Mouse (Mus musculus): ENCODE results near the gene Pum1. TPM values are rescaled to one million over a fixed set of nuclear protein-coding genes. Genes with fewer than 3 reads are reported as not detected.

Pum1 gene
- total RNA-seq, 2 experiments from 2014 or later, result 106 to 110 TPM

DNA sequence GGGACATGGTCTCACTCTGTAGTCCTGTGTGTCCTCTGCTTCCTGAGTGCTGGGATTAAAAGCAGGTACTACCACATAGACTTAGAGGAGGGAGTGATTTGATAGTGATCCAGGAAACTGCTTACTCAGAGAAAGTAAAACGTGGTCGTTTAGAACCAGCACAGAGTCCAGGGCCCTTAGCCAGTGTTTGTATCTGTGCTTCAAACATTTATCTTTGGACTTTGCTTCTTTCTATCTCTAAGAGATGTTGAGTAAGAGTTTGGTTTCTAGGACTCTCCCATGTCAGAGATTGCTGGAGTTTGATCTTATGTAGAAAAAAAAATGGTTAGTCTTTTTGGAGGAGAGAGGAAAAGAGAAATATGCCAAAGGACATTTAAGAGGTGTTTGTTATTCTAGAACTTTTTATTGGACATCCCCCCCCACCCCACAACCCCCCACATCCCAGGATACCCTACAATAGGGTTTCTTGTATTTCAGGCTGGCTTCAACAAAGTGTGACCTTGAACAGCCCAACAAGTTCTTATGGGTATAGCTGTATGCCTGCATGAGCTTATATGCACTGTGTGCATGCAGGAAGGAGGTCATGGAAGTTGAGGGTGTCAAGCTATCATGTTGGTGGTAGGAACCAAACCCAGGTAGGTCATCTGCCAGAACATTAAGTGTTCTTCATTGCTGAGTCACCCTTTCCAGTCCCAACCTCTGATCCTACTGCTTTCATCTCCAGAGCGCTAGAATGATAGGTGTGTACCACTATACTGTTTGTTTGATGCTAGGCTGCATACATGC, 43.3 kb downstream of the Pum1 start:
- Histone ChIP-seq H3K27ac (no peak overlapping the region), H3K4me3 (no peak overlapping the region)
- intact Hi-C loops (cut with DNase I), result no loop called here
- no peak for TF ChIP-seq CTCF (IDR thresholded peaks at IDR 0.05)
- no peak for DNase-seq (ENCODE audit: extremely low spot score in 1 of 2, low spot score in 2 of 2)

DNA sequence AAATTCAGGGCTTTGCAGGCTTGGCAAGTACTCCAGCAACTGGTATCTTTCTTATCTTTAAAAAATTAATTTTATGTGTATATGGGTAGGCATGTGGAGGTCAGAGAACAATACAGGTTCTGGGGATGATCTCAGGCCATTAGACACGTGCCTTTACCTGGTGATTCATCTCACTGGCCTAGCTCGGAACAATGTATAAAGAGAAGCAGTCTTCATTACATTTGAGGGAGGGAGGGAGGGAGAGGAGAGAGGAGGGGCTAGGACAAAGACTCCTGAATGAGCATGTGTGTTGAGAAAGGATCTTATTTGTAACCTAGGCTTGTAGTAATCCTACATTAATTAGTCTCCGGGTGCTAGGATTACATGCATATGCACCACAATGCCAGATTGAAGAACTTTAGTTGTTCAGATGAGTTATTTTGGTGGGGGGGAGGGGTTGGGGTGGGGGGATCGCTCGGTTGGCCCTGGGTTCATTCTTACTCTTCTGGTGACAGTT, 48.3 kb downstream of the Pum1 start:
- no peak overlapping the region for H3K27ac ChIP-seq
- no peak overlapping the region for H3K4me3 ChIP-seq
- intact Hi-C loops (cut with DNase I), result no loop called here
- no peak for DNase-seq (ENCODE audit: extremely low spot score in 1 of 2, low spot score in 2 of 2)
- TF ChIP-seq CTCF (IDR thresholded peaks at IDR 0.05), result no peak

DNA sequence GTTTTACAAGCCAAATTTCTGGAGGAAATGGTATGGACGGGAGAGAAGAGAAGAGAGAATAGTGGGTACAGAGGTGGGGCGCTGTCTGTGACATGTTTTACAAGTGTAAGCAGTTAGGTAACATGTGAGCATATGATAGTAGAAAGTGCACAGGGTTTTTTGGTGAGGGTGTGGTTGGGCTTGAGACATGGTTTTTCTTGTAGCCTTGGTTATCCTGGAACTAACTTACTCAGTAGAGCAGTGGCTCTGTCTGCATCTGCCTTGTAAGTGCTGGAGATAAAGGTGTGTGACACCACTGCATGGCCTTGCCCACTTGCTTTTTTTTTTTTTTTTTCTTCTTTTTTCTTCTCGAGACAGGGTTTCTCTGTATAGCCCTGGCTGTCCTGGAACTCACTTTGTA, 49.2 kb downstream of the Pum1 start:
- no peak overlapping the region for H3K4me3 ChIP-seq
- no peak overlapping the region for H3K27ac ChIP-seq
- DNase-seq (ENCODE audit: extremely low spot score in 1 of 2, low spot score in 2 of 2), result no peak
- no peak for TF ChIP-seq CTCF (IDR thresholded peaks at IDR 0.05)
- intact Hi-C loops (cut with DNase I), result no loop called here

DNA sequence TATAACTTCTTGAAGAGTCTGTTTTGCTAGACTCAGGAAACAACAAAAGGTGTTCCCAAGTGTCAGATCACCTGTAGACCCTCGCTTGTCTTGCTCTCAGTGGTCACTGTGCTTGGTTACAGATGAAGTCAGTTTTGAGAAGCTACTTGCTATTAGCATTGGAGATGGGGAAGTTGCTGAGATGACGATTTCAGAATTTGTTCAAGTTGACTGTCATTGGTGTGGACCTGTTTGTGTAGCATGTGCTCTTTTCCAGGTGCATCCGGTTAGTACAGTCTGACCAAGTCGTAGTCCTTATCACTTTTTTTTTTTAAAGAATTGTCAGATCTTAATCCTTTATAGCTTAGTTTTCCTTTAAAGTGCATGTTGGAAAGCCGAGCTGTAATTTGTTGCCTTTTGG, 50.3 kb downstream of the Pum1 start:
- no peak overlapping the region for H3K27ac ChIP-seq
- DNase-seq (ENCODE audit: extremely low spot score in 1 of 2, low spot score in 2 of 2), result no peak
- intact Hi-C loops (cut with DNase I), result no loop called here
- no peak overlapping the region for H3K4me3 ChIP-seq
- TF ChIP-seq CTCF (IDR thresholded peaks at IDR 0.05), result no peak

DNA sequence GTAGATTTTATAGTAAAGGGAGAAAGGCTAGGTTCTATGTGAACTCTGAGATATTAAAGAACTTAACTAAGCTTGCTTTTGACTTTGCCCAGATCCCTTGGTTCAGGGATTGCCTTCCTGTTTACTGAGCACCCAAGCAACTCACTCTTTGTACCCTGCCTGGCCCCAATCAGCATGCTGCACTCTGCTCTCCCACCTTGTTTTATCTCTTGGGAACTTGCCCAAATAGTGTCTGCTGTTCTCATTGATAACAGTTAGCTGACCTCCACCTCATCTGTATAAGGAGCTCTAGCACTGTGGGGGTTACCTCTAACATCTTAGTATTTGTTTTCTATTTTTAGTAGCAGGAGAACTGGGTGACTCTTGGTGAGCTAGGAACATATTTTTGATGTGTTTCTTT, 52.0 kb downstream of the Pum1 start:
- DNase-seq (ENCODE audit: extremely low spot score in 1 of 2, low spot score in 2 of 2), result no peak
- intact Hi-C loops (cut with DNase I), result no loop called here
- no peak overlapping the region for H3K4me3 ChIP-seq
- no peak overlapping the region for H3K27ac ChIP-seq
- TF ChIP-seq CTCF (IDR thresholded peaks at IDR 0.05), result no peak

DNA sequence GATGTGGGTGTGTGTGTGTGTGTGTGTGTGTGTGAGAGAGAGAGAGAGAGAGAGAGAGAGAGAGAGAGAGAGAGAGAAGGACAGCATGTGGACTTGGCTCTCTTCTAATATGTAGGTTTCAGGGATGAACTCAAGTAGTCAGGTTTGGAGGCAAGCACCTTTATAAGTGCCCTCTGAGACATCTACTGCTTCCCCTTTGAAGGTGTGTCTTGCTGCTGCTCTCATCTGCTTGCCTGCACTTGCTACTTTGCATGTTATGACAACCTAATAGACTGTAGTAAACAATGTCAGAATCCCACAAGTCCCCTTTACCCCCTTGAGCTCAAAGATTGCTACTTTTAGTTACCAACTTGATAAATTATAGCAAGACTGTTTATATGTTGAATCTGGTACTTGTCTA, 52.5 kb downstream of the Pum1 start:
- no peak overlapping the region for H3K4me3 ChIP-seq
- no peak for DNase-seq (ENCODE audit: extremely low spot score in 1 of 2, low spot score in 2 of 2)
- no peak overlapping the region for H3K27ac ChIP-seq
- intact Hi-C loops (cut with DNase I), result no loop called here
- TF ChIP-seq CTCF (IDR thresholded peaks at IDR 0.05), result no peak

DNA sequence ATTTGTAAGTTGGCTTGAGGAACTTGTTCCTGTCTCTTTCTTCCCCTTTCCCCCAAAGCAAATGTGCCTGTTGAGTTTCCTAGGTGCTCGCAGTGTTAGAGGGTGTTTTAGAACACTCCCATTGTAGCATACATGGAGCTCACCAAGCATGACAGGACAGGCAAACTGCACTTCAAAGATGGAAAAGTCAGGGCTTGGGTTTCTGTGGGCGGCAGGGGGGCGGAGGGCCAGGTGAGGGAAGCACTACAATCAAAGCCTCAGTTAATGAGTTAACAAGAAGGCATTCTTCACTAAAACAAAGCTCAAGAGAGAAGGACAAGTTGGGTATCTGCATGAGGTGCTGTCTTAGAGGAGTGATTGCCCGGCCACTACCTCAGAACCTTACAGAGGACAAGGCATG, 56.2 kb downstream of the Pum1 start:
- TF ChIP-seq CTCF (IDR thresholded peaks at IDR 0.05), result no peak
- Histone ChIP-seq H3K27ac (no peak overlapping the region), H3K4me3 (no peak overlapping the region)
- intact Hi-C loops (cut with DNase I), result no loop called here
- DNase-seq (ENCODE audit: extremely low spot score in 1 of 2, low spot score in 2 of 2), result no peak

DNA sequence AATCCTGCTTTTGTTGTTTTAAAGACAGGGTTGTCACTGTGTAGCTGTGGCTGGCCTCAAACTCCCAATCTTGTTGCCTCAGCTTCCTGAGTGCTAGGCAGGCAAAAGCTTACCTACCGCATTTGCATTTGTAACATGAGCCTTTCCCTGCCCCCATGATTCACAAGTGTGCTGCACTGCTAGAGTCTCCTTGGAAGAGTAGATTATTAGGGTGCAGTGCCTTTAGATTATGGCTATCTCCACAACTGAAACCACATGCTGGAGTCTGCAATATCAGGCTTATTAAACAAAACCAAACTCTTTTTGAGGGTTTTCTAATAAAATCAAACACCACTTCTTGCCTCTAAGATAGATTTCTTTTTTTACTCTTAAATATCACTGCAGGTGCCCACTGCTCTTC, 59.5 kb downstream of the Pum1 start:
- TF ChIP-seq CTCF (IDR thresholded peaks at IDR 0.05), result no peak
- Histone ChIP-seq H3K4me3 (no peak overlapping the region), H3K27ac (no peak overlapping the region)
- intact Hi-C loops (cut with DNase I), result no loop called here
- DNase-seq (ENCODE audit: extremely low spot score in 1 of 2, low spot score in 2 of 2), result no peak

DNA sequence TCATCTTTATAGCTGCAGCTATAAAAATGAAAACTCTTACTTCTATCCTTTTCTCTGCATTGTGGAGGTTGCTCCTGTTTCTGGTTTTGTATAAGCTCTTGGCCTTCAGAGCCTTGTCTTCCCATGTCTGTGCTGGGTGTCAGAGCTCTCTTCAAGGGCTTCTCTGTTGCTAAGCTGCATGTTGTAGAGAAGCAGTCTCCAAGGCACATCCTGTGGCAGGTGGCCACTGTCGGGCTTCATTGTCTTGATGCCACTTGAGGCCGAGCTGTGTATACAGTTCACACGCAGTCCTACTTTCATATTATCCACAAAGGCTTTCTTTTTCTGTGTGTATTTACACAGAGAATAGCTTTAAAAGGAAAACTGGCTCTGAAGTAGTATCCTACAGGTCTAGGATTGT, 63.0 kb downstream of the Pum1 start:
- DNase-seq (ENCODE audit: extremely low spot score in 1 of 2, low spot score in 2 of 2), result no peak
- intact Hi-C loops (cut with DNase I), result no loop called here
- Histone ChIP-seq H3K4me3 (no peak overlapping the region), H3K27ac (no peak overlapping the region)
- TF ChIP-seq CTCF (IDR thresholded peaks at IDR 0.05), result no peak

DNA sequence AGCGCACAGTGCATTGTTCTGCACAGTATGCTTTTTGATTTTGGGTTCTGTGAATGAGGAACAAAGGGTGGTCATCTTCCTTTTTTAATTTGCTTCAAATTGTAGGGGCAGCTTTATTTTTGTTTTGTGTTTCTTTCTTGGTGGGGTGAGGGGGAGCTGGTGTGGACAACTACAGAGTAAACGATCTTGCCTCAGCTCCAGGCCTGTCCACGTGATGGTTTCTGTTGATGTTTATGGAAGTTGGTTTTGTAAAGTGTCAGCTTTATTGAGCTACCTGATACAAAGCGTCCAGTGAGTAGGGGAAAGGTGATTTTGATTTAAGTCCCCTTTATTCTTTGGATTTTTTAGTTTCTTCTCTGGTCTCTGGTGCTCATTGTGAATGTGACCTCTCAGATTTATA, 72.8 kb downstream of the Pum1 start:
- no peak for TF ChIP-seq CTCF (IDR thresholded peaks at IDR 0.05)
- Histone ChIP-seq H3K4me3 (no peak overlapping the region), H3K27ac (no peak overlapping the region)
- intact Hi-C loops (cut with DNase I), result loop anchor here (5.0 kb wide), 1 partner anchor 141 kb away; no protein-coding TSS in a partner anchor
- DNase-seq (ENCODE audit: extremely low spot score in 1 of 2, low spot score in 2 of 2), result no peak

DNA sequence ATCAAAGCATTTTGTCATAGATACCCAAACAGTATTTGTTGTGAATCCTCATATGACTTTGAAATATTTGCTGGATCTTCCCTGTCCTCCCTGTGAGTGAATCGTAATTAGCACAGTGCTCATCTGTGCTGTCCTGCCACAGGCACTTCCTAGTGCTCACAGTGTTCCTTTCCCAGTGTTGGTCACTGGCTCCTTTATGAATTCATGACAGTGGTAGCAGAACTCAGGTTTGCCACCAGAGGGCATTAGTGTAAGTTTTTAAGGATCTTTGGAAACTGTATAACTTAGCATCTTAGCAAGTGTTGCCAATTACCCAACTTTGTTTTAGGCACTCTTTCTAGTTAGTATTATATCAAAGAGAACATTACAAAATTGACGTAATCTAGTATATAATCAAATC, 75.4 kb downstream of the Pum1 start:
- intact Hi-C loops (cut with DNase I), result loop anchor here (2.0 to 5.0 kb wide), 2 partner anchors 139 to 208 kb away; no protein-coding TSS in a partner anchor
- peak; percentile 86 for TF ChIP-seq CTCF (IDR thresholded peaks at IDR 0.05)

DNA sequence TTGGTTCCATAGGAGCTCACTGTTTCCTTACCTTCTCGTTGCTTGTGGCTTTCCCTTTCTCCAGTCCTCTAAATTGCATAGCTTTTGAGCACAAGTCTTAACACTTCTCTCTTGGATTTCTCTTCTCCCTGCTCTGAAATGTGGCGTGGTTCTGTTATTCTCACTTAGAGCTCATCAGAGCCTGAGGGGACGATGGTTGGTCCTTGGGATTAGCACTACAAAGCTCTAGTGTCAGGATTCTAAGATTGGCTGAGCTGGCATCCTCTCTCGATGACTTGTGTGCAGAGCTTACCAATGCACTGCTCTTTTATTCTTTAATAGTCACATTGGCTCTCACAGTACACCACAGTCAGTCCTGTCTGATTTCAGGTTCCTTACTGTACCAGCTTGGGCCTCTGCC, 80.9 kb downstream of the Pum1 start:
- no peak for TF ChIP-seq CTCF (IDR thresholded peaks at IDR 0.05)
- Histone ChIP-seq H3K27ac (peak overlapping the region; percentile 45), H3K4me3 (no peak overlapping the region)
- no peak for DNase-seq (ENCODE audit: extremely low spot score in 1 of 2, low spot score in 2 of 2)
- intact Hi-C loops (cut with DNase I), result no loop called here

More for the DNA sequence above, 75.4 kb downstream of the Pum1 start:
- DNase-seq (ENCODE audit: extremely low spot score in 1 of 2, low spot score in 2 of 2), result peak in 1 of 2 experiments; percentile 48
- no peak overlapping the region for H3K27ac ChIP-seq
- H3K4me3 ChIP-seq, result no peak overlapping the region

All from left cerebral cortex, adult 2 months (tissue).